Mouse (Mus musculus) intestine, embryonic 15.5 days (tissue): ENCODE results near the gene Grb2. TPM values are rescaled to one million over a fixed set of nuclear protein-coding genes. Genes with fewer than 3 reads are reported as not detected.
A peak's percentile ranks its signal among the peaks of the same experiment; 100 is the strongest.

ENCODE experiments used
- ATAC-seq: fragments of 200-750 bp; cut with Nextera tagmentation; 2 replicates; pipeline ENCODE4 v1.8.0; 2017; ENCODE audit warnings: moderate TSS enrichment, moderate library complexity
- H3K27ac ChIP-seq: fragments of 300-500 bp; sonication (generic); 2 replicates; pipeline ENCODE4 v1.5.1; 2015; ENCODE audit warnings: mild to moderate bottlenecking, inconsistent platforms
- H3K27me3 ChIP-seq: fragments of 300-500 bp; sonication (generic); replicated peaks from 2 replicates; pipeline ENCODE4 v1.6.1; 2015; ENCODE audit warnings: inconsistent platforms
- H3K36me3 ChIP-seq: fragments of 300-500 bp; sonication (generic); 2 replicates; pipeline ENCODE4 v1.6.1; 2015; ENCODE audit warnings: inconsistent platforms
- H3K4me1 ChIP-seq: fragments of 300-500 bp; sonication (generic); replicated peaks from 2 replicates; pipeline ENCODE4 v1.6.1; 2015; ENCODE audit warnings: inconsistent platforms
- H3K4me2 ChIP-seq: fragments of 300-500 bp; sonication (generic); replicated peaks from 2 replicates; pipeline ENCODE4 v1.6.1; 2015; ENCODE audit warnings: mild to moderate bottlenecking, inconsistent platforms
- H3K4me3 ChIP-seq: fragments of 300-500 bp; sonication (generic); replicated peaks from 2 replicates; pipeline ENCODE4 v1.5.1; 2015; ENCODE audit warnings: inconsistent platforms
- H3K9ac ChIP-seq: fragments of 300-500 bp; sonication (generic); 2 replicates; pipeline ENCODE4 v1.6.1; 2015; ENCODE audit warnings: inconsistent platforms
- H3K9me3 ChIP-seq: fragments of 300-500 bp; sonication (generic); 2 replicates; pipeline ENCODE4 v1.6.1; 2016; ENCODE audit warnings: inconsistent platforms
- whole genome bisulfite sequencing: fragments of 180-500 bp; shearing (Covaris S2); methylation state at CpG from one replicate; pipeline ENCODE4 v1.1.7; 2015; 5-methylcytosine and 5-hydroxymethylcytosine counted together
- polyA plus RNA-seq: library from polyadenylated mRNA; unstranded; fragments of >200 nt; fragmentation: Nextera tagmentation; extraction: Ambion mirVana; gene quantifications from 2 replicates; pipeline ENCODE4 v1.2.1, GENCODE M21; 2015

The Grb2 gene
- 79.3 and 79.4 TPM in 2 replicates for polyA plus RNA-seq

- peak within 1 kb of the TSS; percentile 92 for H3K27ac ChIP-seq
- peak within 1 kb of the TSS; percentile 75 for H3K4me2 ChIP-seq
- H3K27me3 ChIP-seq, result no peaks in the 10 kb centered on the region
- no peaks in the 10 kb centered on the region for H3K9me3 ChIP-seq
- peak within 1 kb of the TSS; percentile 96 for H3K4me3 ChIP-seq
- WGBS, result under 1% methylated on average over 58 of the region's 91 CpGs
- no peaks in the 10 kb centered on the region for H3K36me3 ChIP-seq
- H3K9ac ChIP-seq, result peak within 1 kb of the TSS; percentile 99
- peaks cover 17% of the 10 kb centered on the region for H3K4me1 ChIP-seq
- peak; percentile 99 for ATAC-seq
Measured at GRCm38 (mm10) chr11:115708209-115708876, at the start of gene Grb2. Gene Grb2, minus strand, starts transcription at chr11:115708597.

- no peaks in the 10 kb centered on the region for H3K9me3 ChIP-seq
- no peaks in the 10 kb centered on the region for H3K4me1 ChIP-seq
- H3K9ac ChIP-seq, result no peak overlapping the region
- no peak overlapping the region for H3K4me2 ChIP-seq
- H3K27me3 ChIP-seq, result no peaks in the 10 kb centered on the region
- no peak overlapping the region for H3K4me3 ChIP-seq
- no peak overlapping the region for H3K27ac ChIP-seq
- 57% methylated on average over 4 of the region's 4 CpGs for WGBS
- ATAC-seq, result peak; percentile 91
- no peaks in the 10 kb centered on the region for H3K36me3 ChIP-seq
Measured at GRCm38 (mm10) chr11:115753485-115753884, 45.1 kb upstream of the Grb2 start.

DNA sequence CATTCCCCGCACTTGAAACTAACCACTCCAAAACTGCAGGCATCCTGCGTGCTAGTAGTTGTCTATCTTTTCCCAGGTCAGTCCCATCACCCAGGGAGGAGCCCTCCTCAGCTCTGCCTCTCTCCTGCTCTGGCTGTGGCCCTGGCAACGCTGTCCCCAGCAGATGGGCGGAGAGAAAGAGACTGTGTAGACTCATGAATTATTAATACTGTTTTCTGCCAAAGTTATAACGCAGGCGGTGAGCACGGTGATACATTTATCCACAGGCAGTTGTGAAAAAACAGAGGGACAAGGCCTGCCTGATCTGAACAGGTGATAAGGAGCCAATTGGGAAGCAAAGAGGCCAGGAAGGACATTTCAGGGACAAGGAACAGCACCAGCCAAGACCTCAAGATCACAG, 44.3 kb upstream of the Grb2 start:
- 81% methylated on average over 7 of the region's 7 CpGs for WGBS
- Histone ChIP-seq H3K4me2 (no peak overlapping the region), H3K4me3 (no peak overlapping the region), H3K4me1 (no peaks in the 10 kb centered on the region), H3K9me3 (no peaks in the 10 kb centered on the region), H3K27me3 (no peaks in the 10 kb centered on the region), H3K9ac (no peak overlapping the region), H3K36me3 (no peaks in the 10 kb centered on the region), H3K27ac (no peak overlapping the region)
- peak; percentile 23; the same call in 1 of the 2 replicates for ATAC-seq

GRCm38 (mm10) chr11:115751725-115752124, 43.3 kb upstream of the Grb2 start:
- H3K27ac ChIP-seq, result no peak overlapping the region
- no peaks in the 10 kb centered on the region for H3K36me3 ChIP-seq
- 53% methylated on average over 2 of the region's 2 CpGs for WGBS
- H3K9me3 ChIP-seq, result no peaks in the 10 kb centered on the region
- no peak overlapping the region for H3K4me2 ChIP-seq
- H3K9ac ChIP-seq, result no peak overlapping the region
- no peak overlapping the region for H3K4me3 ChIP-seq
- no peaks in the 10 kb centered on the region for H3K27me3 ChIP-seq
- H3K4me1 ChIP-seq, result no peaks in the 10 kb centered on the region; the same call in 1 of the 2 replicates
- no peak for ATAC-seq

GRCm38 (mm10) chr11:115749834-115750233, 41.4 kb upstream of the Grb2 start:
- H3K4me2 ChIP-seq, result no peak overlapping the region
- WGBS, result 86% methylated on average over 5 of the region's 5 CpGs
- H3K4me1 ChIP-seq, result no peaks in the 10 kb centered on the region; the same call in 1 of the 2 replicates
- no peak overlapping the region for H3K4me3 ChIP-seq
- ATAC-seq, result no peak
- H3K36me3 ChIP-seq, result no peaks in the 10 kb centered on the region
- no peaks in the 10 kb centered on the region for H3K27me3 ChIP-seq
- H3K9ac ChIP-seq, result no peak overlapping the region
- no peaks in the 10 kb centered on the region for H3K9me3 ChIP-seq
- H3K27ac ChIP-seq, result no peak overlapping the region

DNA sequence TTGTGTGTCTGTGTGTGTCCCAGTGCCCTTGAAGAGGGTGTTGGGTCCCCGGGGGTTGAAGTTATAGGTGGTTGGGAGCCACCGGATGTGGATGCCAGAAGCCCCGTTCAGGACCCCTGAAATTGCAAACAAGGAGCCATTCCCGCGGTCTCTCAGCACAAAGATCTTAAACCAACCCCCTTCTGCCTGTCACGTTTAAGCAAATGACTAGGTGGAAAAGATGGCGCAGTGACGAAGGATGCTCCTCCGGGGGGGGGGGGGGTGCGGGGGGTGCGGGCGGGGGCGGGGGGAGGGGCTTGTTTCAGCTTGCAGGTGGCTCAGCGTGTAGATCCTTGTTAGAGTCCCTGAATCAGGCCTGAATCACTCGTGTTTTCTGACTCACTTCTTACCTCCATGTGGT, 39.0 kb upstream of the Grb2 start:
- ATAC-seq, result no peak
- Histone ChIP-seq H3K36me3 (no peaks in the 10 kb centered on the region), H3K4me1 (no peaks in the 10 kb centered on the region; the same call in 1 of the 2 replicates), H3K4me2 (peak overlapping the region; percentile 39), H3K27me3 (no peaks in the 10 kb centered on the region), H3K9ac (no peak overlapping the region), H3K27ac (no peak overlapping the region), H3K9me3 (no peaks in the 10 kb centered on the region), H3K4me3 (no peak overlapping the region; the same call in 1 of the 2 replicates)
- WGBS, result 7% methylated on average over 12 of the region's 15 CpGs

GRCm38 (mm10) chr11:115746762-115747161, 38.4 kb upstream of the Grb2 start:
- Histone ChIP-seq H3K4me2 (0 out of 2 replicates have a peak overlapping the region, but pooled peaks have one; percentile 39), H3K4me1 (no peaks in the 10 kb centered on the region; the same call in 1 of the 2 replicates), H3K9ac (no peak overlapping the region), H3K27me3 (no peaks in the 10 kb centered on the region), H3K4me3 (no peak overlapping the region), H3K27ac (no peak overlapping the region), H3K36me3 (no peaks in the 10 kb centered on the region), H3K9me3 (no peaks in the 10 kb centered on the region)
- WGBS, result 19% methylated on average over 8 of the region's 8 CpGs
- ATAC-seq, result no peak

- Histone ChIP-seq H3K4me2 (no peak overlapping the region), H3K4me3 (no peak overlapping the region), H3K27me3 (no peaks in the 10 kb centered on the region), H3K36me3 (no peaks in the 10 kb centered on the region), H3K9me3 (no peaks in the 10 kb centered on the region), H3K9ac (no peak overlapping the region), H3K27ac (no peak overlapping the region), H3K4me1 (no peaks in the 10 kb centered on the region; the same call in 1 of the 2 replicates)
- no peak for ATAC-seq
- WGBS, result 78% methylated on average over 1 of the region's 1 CpGs
Measured at GRCm38 (mm10) chr11:115746109-115746508, 37.7 kb upstream of the Grb2 start.

- 73% methylated on average over 5 of the region's 5 CpGs for whole genome bisulfite sequencing
Measured at GRCm38 (mm10) chr11:115744385-115744784, 36.0 kb upstream of the Grb2 start.

DNA sequence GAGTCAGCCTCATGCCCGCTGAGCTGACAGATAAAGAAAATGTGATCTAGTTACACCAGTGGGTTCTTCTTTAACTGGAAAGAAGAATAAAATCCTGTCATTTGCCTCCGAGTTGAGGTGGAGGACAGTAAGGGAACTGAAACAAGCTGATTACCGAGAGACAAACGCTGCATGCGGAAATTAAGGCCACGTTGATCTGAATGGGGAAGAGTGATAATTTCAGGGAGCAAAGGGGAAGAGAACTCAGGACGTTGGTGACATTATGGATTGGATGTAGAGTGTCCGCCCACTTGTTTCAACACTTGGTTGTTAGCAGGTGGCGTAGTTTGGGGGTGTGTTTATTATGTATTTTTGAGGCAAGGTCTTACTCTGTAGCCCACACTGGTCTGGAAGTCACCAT, 34.5 kb upstream of the Grb2 start:
- no peak overlapping the region for H3K27ac ChIP-seq
- no peaks in the 10 kb centered on the region for H3K27me3 ChIP-seq
- H3K36me3 ChIP-seq, result no peaks in the 10 kb centered on the region
- peaks cover 2% of the 10 kb centered on the region; the same call in 1 of the 2 replicates for H3K4me1 ChIP-seq
- H3K9ac ChIP-seq, result no peak overlapping the region
- H3K4me3 ChIP-seq, result no peak overlapping the region
- 80% methylated on average over 9 of the region's 9 CpGs for WGBS
- ATAC-seq, result no peak
- H3K9me3 ChIP-seq, result no peaks in the 10 kb centered on the region
- H3K4me2 ChIP-seq, result no peak overlapping the region

More at GRCm38 (mm10) chr11:115744385-115744784, 36.0 kb upstream of the Grb2 start:
- Histone ChIP-seq H3K27me3 (no peaks in the 10 kb centered on the region), H3K36me3 (no peaks in the 10 kb centered on the region), H3K9ac (no peak overlapping the region), H3K4me1 (no peaks in the 10 kb centered on the region; the same call in 1 of the 2 replicates), H3K4me2 (no peak overlapping the region), H3K27ac (no peak overlapping the region), H3K4me3 (no peak overlapping the region), H3K9me3 (no peaks in the 10 kb centered on the region)
- ATAC-seq, result no peak

- H3K36me3 ChIP-seq, result no peaks in the 10 kb centered on the region
- no peak overlapping the region for H3K27ac ChIP-seq
- H3K4me3 ChIP-seq, result no peak overlapping the region
- peaks cover 2% of the 10 kb centered on the region; the same call in 1 of the 2 replicates for H3K4me1 ChIP-seq
- H3K9ac ChIP-seq, result no peak overlapping the region
- H3K4me2 ChIP-seq, result no peak overlapping the region
- no peaks in the 10 kb centered on the region for H3K9me3 ChIP-seq
- H3K27me3 ChIP-seq, result no peaks in the 10 kb centered on the region
- 80% methylated on average over 11 of the region's 11 CpGs for WGBS
- ATAC-seq, result no peak
Measured at GRCm38 (mm10) chr11:115741070-115741469, 32.7 kb upstream of the Grb2 start.

DNA sequence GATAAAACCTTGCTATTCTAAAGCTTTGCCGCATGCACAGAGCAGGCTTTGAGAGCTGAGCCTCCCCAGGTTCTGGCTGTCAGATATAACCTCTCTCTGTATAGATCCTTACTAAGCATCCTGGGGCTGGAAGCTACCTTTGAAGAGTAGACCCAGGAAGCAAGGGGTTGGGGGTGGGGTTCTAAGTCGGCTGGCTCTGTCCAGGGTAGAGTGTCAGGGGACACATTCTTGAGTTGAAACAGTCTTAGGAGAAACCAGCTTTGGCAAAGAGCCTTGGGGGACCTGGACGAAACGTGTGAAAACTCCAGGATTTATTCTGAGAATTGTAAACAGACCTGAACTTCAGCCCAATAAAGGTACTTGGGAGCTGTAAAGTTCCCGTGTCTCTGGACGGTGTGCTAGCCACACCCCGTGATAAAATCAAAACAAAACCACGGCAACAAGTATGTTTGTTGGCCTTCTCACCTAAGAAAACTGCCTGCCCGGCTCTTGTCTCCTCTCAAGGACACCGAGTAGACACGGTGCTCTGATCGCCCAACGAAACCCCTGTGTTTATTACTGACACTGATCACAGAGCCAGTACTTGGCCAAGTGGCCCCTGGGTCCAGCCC, 30.0 kb upstream of the Grb2 start:
- 31% methylated on average over 13 of the region's 13 CpGs for WGBS
- no peaks in the 10 kb centered on the region for H3K9me3 ChIP-seq
- no peaks in the 10 kb centered on the region for H3K36me3 ChIP-seq
- H3K4me3 ChIP-seq, result no peak overlapping the region
- H3K27me3 ChIP-seq, result no peaks in the 10 kb centered on the region
- peak overlapping the region; percentile 30; the same call in 1 of the 2 replicates for H3K4me2 ChIP-seq
- H3K27ac ChIP-seq, result peak overlapping the region; percentile 42
- H3K9ac ChIP-seq, result no peak overlapping the region; the same call in 1 of the 2 replicates
- H3K4me1 ChIP-seq, result peaks cover 9% of the 10 kb centered on the region
- peak; percentile 71 for ATAC-seq
